Mouse (Mus musculus) liver, adult 2 months (tissue): ENCODE data around the gene Espn. TPM values are rescaled to one million over a fixed set of nuclear protein-coding genes. Genes with fewer than 3 reads are reported as not detected.
A peak's percentile ranks its signal among the peaks of the same experiment; 100 is the strongest.

ENCODE experiments used
- DNase-seq: peaks from one replicate; pipeline ENCODE4 v3.0.0-alpha.2; 2011; ENCODE audit warnings: low read depth, low spot score; ENCODE audit errors: extremely low read depth
- H3K27ac ChIP-seq: fragments of 200-500 bp; replicated peaks from 2 replicates; pipeline ENCODE4 v1.5.1; 2012; ENCODE audit warnings: low read depth, mild to moderate bottlenecking, control low read depth, inconsistent platforms, low read length; ENCODE audit not compliant: insufficient read depth
- H3K27me3 ChIP-seq: fragments of 200-500 bp; 2 replicates; pipeline ENCODE4 v1.6.1; 2012; ENCODE audit warnings: mild to moderate bottlenecking, moderate library complexity, low read length, inconsistent platforms; ENCODE audit not compliant: control insufficient read depth, insufficient read depth
- H3K36me3 ChIP-seq: fragments of 200-500 bp; 2 replicates; pipeline ENCODE4 v1.6.1; 2012; ENCODE audit warnings: low read length, inconsistent platforms; ENCODE audit not compliant: control insufficient read depth, insufficient read depth
- H3K4me1 ChIP-seq: fragments of 200-500 bp; 2 replicates; pipeline ENCODE4 v1.6.1; 2011; ENCODE audit warnings: low read length; ENCODE audit not compliant: control insufficient read depth, insufficient read depth
- H3K4me3 ChIP-seq: fragments of 200-500 bp; 2 replicates; pipeline ENCODE4 v1.5.1; 2011; ENCODE audit warnings: low read depth, mild to moderate bottlenecking, control low read depth, low read length, moderate library complexity; ENCODE audit not compliant: insufficient read depth
- H3K79me2 ChIP-seq: fragments of 200-500 bp; 2 replicates; pipeline ENCODE4 v1.6.1; 2012; ENCODE audit warnings: inconsistent platforms, mild to moderate bottlenecking, low read length, moderate library complexity; ENCODE audit not compliant: control insufficient read depth, insufficient read depth
- H3K9ac ChIP-seq: fragments of 200-500 bp; 2 replicates; pipeline ENCODE4 v1.6.1; 2012; ENCODE audit warnings: low read depth, mild to moderate bottlenecking, control low read depth, inconsistent platforms, low read length
- CTCF ChIP-seq: fragments of 200-500 bp; IDR thresholded peaks from 2 replicates; pipeline ENCODE4 v1.5.1; 2011; ENCODE audit warnings: low read depth, low read length, control low read depth
- POLR2A ChIP-seq: fragments of 200-500 bp; IDR thresholded peaks from 2 replicates; pipeline ENCODE4 v1.6.1; 2011; ENCODE audit warnings: low read length, control low read depth; ENCODE audit not compliant: insufficient read depth; ENCODE audit errors: extremely low read depth
- WGBS: fragments of 180-500 bp; shearing (Covaris S2); methylation state at CpG from one replicate; pipeline ENCODE4 v1.1.7; 2018; 5-methylcytosine and 5-hydroxymethylcytosine counted together
- polyA plus RNA-seq: library from polyadenylated mRNA; depleted of rRNA; stranded (reverse); fragments of >200 nt; gene quantifications from 2 replicates; pipeline ENCODE4 v1.2.3, GENCODE M21; 2012
- total RNA-seq: library from RNA; depleted of rRNA; stranded (reverse); fragments of >200 nt; gene quantifications from 2 replicates; pipeline ENCODE4 v1.2.3, GENCODE M21; 2014

Espn gene
- total and polyA plus RNA-seq, 2 experiments: 0.28 to 1.4 TPM

- DNase-seq: no peak
- 87% methylated on average over 8 of the region's 8 CpGs for WGBS
- no peak overlapping the region for H3K9ac ChIP-seq
- H3K4me1 ChIP-seq: peaks cover under 1% of the 10 kb centered on the region; the same call in 1 of the 2 replicates
- H3K27ac ChIP-seq: no peak overlapping the region
- H3K27me3 ChIP-seq: no peaks in the 10 kb centered on the region
- TF ChIP-seq POLR2A (no peak), CTCF (no peak)
- no peak overlapping the region for H3K4me3 ChIP-seq
- no peaks in the 10 kb centered on the region for H3K36me3 ChIP-seq
- no peaks in the 10 kb centered on the region for H3K79me2 ChIP-seq
Observed at GRCm38 (mm10) chr4:152092751-152093293, 59.3 kb downstream of the Espn start.

- WGBS: 85% methylated on average over 9 of the region's 9 CpGs
- Histone ChIP-seq H3K27ac (no peak overlapping the region), H3K79me2 (no peaks in the 10 kb centered on the region), H3K36me3 (no peaks in the 10 kb centered on the region), H3K9ac (no peak overlapping the region), H3K27me3 (no peaks in the 10 kb centered on the region), H3K4me3 (no peak overlapping the region), H3K4me1 (peaks cover 4% of the 10 kb centered on the region; the same call in 1 of the 2 replicates)
- no peak for DNase-seq
- TF ChIP-seq POLR2A (no peak), CTCF (no peak)
Observed at GRCm38 (mm10) chr4:152090191-152090590, 62.0 kb downstream of the Espn start.

GRCm38 (mm10) chr4:152088556-152089120, 63.5 kb downstream of the Espn start:
- Histone ChIP-seq H3K79me2 (no peaks in the 10 kb centered on the region), H3K4me1 (peaks cover 9% of the 10 kb centered on the region), H3K4me3 (no peak overlapping the region), H3K27ac (no peak overlapping the region), H3K27me3 (no peaks in the 10 kb centered on the region), H3K36me3 (no peaks in the 10 kb centered on the region), H3K9ac (no peak overlapping the region)
- TF ChIP-seq CTCF: no peak
- no peak for TF ChIP-seq POLR2A
- 84% methylated on average over 8 of the region's 8 CpGs for WGBS
- DNase-seq: no peak

- no peak overlapping the region for H3K27ac ChIP-seq
- no peak overlapping the region for H3K9ac ChIP-seq
- H3K4me1 ChIP-seq: peaks cover 9% of the 10 kb centered on the region
- H3K79me2 ChIP-seq: no peaks in the 10 kb centered on the region
- peak; percentile 46 for DNase-seq
- TF ChIP-seq POLR2A (no peak), CTCF (no peak)
- H3K27me3 ChIP-seq: no peaks in the 10 kb centered on the region
- no peak overlapping the region for H3K4me3 ChIP-seq
- 35% methylated on average over 4 of the region's 4 CpGs for WGBS
- H3K36me3 ChIP-seq: no peaks in the 10 kb centered on the region
Observed at GRCm38 (mm10) chr4:152088133-152088532, 64.0 kb downstream of the Espn start.

- DNase-seq: no peak
- Histone ChIP-seq H3K4me1 (peaks cover 9% of the 10 kb centered on the region), H3K36me3 (no peaks in the 10 kb centered on the region), H3K27me3 (no peaks in the 10 kb centered on the region), H3K79me2 (no peaks in the 10 kb centered on the region), H3K27ac (no peak overlapping the region), H3K4me3 (peak overlapping the region; percentile 93), H3K9ac (peak overlapping the region; percentile 98)
- TF ChIP-seq POLR2A: no peak
- TF ChIP-seq CTCF: no peak
- WGBS: 13% methylated on average over 12 of the region's 12 CpGs
Observed at GRCm38 (mm10) chr4:152087211-152088081, 64.7 kb downstream of the Espn start.

GRCm38 (mm10) chr4:152086505-152087210, 65.5 kb downstream of the Espn start:
- H3K27me3 ChIP-seq: no peaks in the 10 kb centered on the region
- DNase-seq: peak; percentile 23
- peak overlapping the region; percentile 93 for H3K4me3 ChIP-seq
- no peaks in the 10 kb centered on the region for H3K79me2 ChIP-seq
- H3K27ac ChIP-seq: 0 out of 2 replicates have a peak overlapping the region, but pooled peaks have one; percentile 36
- peaks cover 9% of the 10 kb centered on the region for H3K4me1 ChIP-seq
- H3K9ac ChIP-seq: peak overlapping the region; percentile 98
- TF ChIP-seq POLR2A: 0 out of 2 replicates have a peak, but pooled peaks have one; percentile 12
- no peak for TF ChIP-seq CTCF
- 0% methylated on average over 70 of the region's 92 CpGs for WGBS
- no peaks in the 10 kb centered on the region for H3K36me3 ChIP-seq
